Mouse (Mus musculus): ENCODE data around the gene Plekhh2.
"Not testable (repeated sequence)": the region's sequence is repeated elsewhere in the genome, so short reads cannot be mapped to it uniquely, and the experiment has no call there.

GRCm38 (mm10) chr17:84564264-84564663 is 52.6 kb downstream of the Plekhh2 start:
- not testable (repeated sequence) for TF ChIP-seq CTCF (IDR thresholded peaks at IDR 0.05; ENCODE audit: control insufficient read depth, insufficient read depth, low read length); POLR2A (IDR thresholded peaks at IDR 0.05; ENCODE audit: borderline replicate concordance, control insufficient read depth, low read depth, low read length)
